Mouse (Mus musculus) layer of hippocampus, adult 2 months (tissue): ENCODE measurements at regions not wholly inside any gene's neighbourhood (a gene's known extent, or its start where the extent isn't known, plus 50 kb on each side); places are given as distances from the start of the nearest gene placed in this dataset.

Source experiments
- DNase-seq, 2 experiments: peaks; one replicate each; pipeline ENCODE4 v3.0.0; 2022; ENCODE audit warnings: low spot score in 2 of 2
- H3K27ac ChIP-seq: fragments of 200-600 bp; 2 replicates; pipeline ENCODE4 v1.8.1; 2022
- H3K4me3 ChIP-seq: fragments of 200-600 bp; 2 replicates; pipeline ENCODE4 v1.8.1; 2022; ENCODE audit warnings: mild to moderate bottlenecking
- CTCF ChIP-seq: fragments of 200-600 bp; conservative IDR thresholded peaks from 2 replicates; pipeline ENCODE4 v1.8.1; 2022; ENCODE audit warnings: antibody characterized with exemption, mild to moderate bottlenecking, moderate library complexity
- microRNA-seq, 2 experiments: library from miRNA; unstranded; fragments of <30 nt; microRNA quantifications; one replicate each; pipeline ENCODE4 v1.2.0; 2021

DNA sequence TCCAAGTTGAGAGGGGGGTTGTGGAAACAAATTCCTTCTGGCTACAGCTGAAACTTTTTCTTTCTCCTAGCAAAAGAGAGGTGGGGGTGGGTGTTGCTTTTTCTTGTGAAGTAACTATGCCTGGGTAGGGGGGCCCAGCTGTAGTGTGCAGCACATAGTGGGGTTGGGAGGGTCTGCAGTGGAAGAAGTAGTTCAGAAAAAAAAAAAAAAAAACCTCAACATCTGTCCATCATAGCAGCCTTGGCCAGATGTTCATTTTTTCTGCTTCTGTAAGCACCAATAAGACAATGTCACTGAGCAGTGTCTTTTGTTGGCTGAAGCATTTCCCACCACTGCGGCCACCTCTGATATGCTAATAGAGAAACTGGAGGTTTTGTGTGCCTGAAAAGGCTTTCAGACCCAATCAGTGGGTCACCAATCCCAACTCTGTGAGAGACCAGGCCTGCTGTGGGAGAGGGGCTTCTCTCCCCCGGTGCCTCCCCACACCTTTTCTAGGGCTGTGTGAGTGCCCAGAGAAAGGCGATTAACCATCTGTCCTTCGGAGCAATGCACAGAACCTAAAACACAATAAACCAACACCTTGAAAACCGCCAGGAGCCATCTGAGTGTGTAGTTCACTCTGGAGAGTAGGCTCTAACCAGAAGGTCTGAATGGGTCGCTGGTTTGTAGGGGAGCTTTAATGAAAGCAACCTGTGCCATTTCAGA, 279.2 kb downstream of the Tmsb4x start:
- Histone ChIP-seq H3K27ac (no peak overlapping the region), H3K4me3 (no peak overlapping the region)
- no peak for DNase-seq
- TF ChIP-seq CTCF = no peak

DNA sequence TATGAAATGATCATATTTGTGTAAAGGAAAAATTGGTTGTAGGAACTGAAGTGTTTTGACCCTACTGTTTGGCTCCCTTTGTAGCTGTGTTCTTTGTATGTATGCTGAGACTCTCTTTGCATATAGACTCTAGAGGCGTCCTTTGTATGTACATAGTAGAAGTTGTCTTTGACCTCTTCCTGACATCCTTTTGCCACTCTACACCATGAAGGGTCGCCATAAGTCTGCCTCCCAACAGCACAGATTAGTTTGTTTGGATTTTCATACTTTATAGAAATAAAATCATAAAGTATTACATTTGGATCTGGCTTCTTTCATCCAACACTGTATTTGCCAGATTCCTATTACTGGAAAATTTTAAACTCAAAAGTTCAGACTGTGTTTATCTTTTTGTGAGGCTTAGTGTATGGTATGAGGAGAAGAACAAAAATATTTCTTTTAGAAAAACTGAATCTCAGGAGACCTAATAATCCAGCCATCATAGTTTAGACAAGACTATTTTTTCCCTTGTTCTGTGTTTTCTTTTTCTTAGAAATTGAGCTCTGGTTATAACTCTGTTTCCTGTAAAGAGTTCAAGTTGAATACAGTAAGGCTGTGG, 293.7 kb downstream of the Tmsb4x start:
- no peak for TF ChIP-seq CTCF
- DNase-seq = no peak
- no peak overlapping the region for H3K4me3 ChIP-seq
- no peak overlapping the region for H3K27ac ChIP-seq

- Histone ChIP-seq H3K27ac (no peak overlapping the region; the same call in 1 of the 2 replicates), H3K4me3 (no peak overlapping the region)
- no peak for DNase-seq
- TF ChIP-seq CTCF = no peak
Measured at GRCm38 (mm10) chrX:166906602-166907001, 302.5 kb downstream of the Tmsb4x start.

DNA sequence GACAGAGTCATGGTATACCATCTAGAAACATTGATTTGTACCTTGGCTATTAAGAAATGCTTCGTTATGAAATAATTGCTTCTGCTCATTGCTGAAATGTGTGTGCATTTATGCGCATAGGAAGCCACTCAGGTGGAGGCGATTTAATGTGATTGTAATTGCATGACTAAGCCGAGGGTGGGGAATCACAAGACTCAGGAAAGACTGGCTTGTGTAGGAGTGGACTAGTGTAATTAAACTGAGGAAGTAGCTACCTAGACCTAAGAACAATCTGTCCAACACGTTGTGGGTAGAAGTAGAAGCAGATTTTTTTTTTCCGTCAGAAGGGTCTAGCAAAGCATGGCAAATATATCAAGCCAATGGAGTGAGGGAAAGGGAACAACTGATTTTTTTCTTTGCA, 308.4 kb downstream of the Tmsb4x start:
- no peak for DNase-seq
- no peak overlapping the region for H3K4me3 ChIP-seq
- no peak for TF ChIP-seq CTCF
- no peak overlapping the region for H3K27ac ChIP-seq

- no peak overlapping the region for H3K27ac ChIP-seq
- no peak overlapping the region for H3K4me3 ChIP-seq
- no peak for TF ChIP-seq CTCF
- no peak for DNase-seq
Measured at GRCm38 (mm10) chrX:166895199-166895598, 309.7 kb upstream of the Egfl6 start.

- Histone ChIP-seq H3K4me3 (no peak overlapping the region), H3K27ac (no peak overlapping the region)
- TF ChIP-seq CTCF = no peak
- no peak for DNase-seq
Measured at GRCm38 (mm10) chrX:166886417-166886816, 300.9 kb upstream of the Egfl6 start.

DNA sequence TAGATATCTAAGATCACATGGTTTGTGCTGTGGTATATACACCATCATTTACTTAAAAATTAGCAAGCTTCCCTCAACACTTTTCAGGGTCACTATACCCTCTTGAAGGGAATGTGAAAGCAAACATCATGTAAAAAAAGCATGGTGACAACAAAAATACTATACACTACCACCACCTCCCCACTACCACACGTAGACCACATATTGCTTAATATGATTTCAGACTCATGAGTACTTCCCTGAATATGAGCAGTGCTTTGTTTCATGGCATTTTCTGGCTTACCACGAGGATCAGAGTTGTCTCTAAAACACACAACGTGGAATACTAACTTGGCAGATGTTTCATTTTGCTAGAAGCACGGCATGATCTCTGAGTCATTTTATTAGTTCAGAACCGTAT, 284.0 kb upstream of the Egfl6 start:
- no peak for DNase-seq
- H3K4me3 ChIP-seq = no peak overlapping the region
- H3K27ac ChIP-seq = no peak overlapping the region
- TF ChIP-seq CTCF = no peak

- no peak for TF ChIP-seq CTCF
- Histone ChIP-seq H3K4me3 (no peak overlapping the region), H3K27ac (no peak overlapping the region)
- DNase-seq = no peak
Measured at GRCm38 (mm10) chrX:166867692-166868091, 282.2 kb upstream of the Egfl6 start.

Small RNAs in the stretch of these regions (microRNA-seq; reads per million reads assigned to microRNA genes)
- gene Gm22368 (0 reads per million in 2 experiments), gene Gm44376 (0 reads per million in 2 experiments)
